Comparison of ENCODE assay signal across 16 mouse cellular contexts in genomic region chr10:102685833-102686434, GRCm38 (mm10).
DNase-seq lines count a peak whose midpoint lies in the region; ATAC-seq lines count a peak whose summit lies in the region.
"Had no signal": no experiment of that assay in that cellular context is flagged by ENCODE, and none has a peak within 500 bp of the region (broad histone marks: within the 10 kb centered on the region; RNA-seq: fewer than 3 reads in every experiment).

No protein-coding gene starts in this region.

- no peak overlapping the region for H3K4me2 ChIP-seq in forebrain, embryonic 13.5 days
- H3K4me2 ChIP-seq in hindbrain, embryonic 13.5 days: no peak overlapping the region
- H3K4me2 ChIP-seq: heart, embryonic 15.5 days; limb, embryonic 12.5 days; liver, embryonic 15.5 days had no signal

- H3K9me3 ChIP-seq in forebrain, embryonic 13.5 days (replicated peaks): no peaks in the 10 kb centered on the region
- no peaks in the 10 kb centered on the region for H3K9me3 ChIP-seq in forebrain, embryonic 10.5 days
- no peaks in the 10 kb centered on the region for H3K9me3 ChIP-seq in hindbrain, embryonic 13.5 days
- no peaks in the 10 kb centered on the region for H3K9me3 ChIP-seq in hindbrain, embryonic 10.5 days
- H3K9me3 ChIP-seq: heart, embryonic 15.5 days; limb, embryonic 12.5 days; liver, embryonic 15.5 days had no signal

- no peak overlapping the region for H3K9ac ChIP-seq in forebrain, embryonic 13.5 days
- H3K9ac ChIP-seq in hindbrain, embryonic 13.5 days: no peak overlapping the region
- H3K9ac ChIP-seq: heart, embryonic 15.5 days; limb, embryonic 12.5 days; liver, embryonic 15.5 days had no signal

- no peaks in the 10 kb centered on the region for H3K36me3 ChIP-seq in forebrain, embryonic 13.5 days (ENCODE audit: poor library complexity, severe bottlenecking)
- H3K36me3 ChIP-seq in forebrain, embryonic 10.5 days (replicated peaks): no peaks in the 10 kb centered on the region
- no peaks in the 10 kb centered on the region for H3K36me3 ChIP-seq in hindbrain, embryonic 13.5 days
- no peaks in the 10 kb centered on the region for H3K36me3 ChIP-seq in hindbrain, embryonic 10.5 days
- H3K36me3 ChIP-seq: heart, embryonic 15.5 days; limb, embryonic 12.5 days; liver, embryonic 15.5 days had no signal

- H3K4me3 ChIP-seq in forebrain, embryonic 13.5 days: no peak overlapping the region
- H3K4me3 ChIP-seq in forebrain, embryonic 10.5 days: no peak overlapping the region
- no peak overlapping the region for H3K4me3 ChIP-seq in hindbrain, embryonic 13.5 days
- H3K4me3 ChIP-seq in hindbrain, embryonic 10.5 days: no peak overlapping the region
- H3K4me3 ChIP-seq: heart, embryonic 15.5 days; limb, embryonic 12.5 days; liver, embryonic 15.5 days had no signal

- ATAC-seq in forebrain, embryonic 13.5 days: peak; percentile 29; the same call in 1 of the 2 replicates
- 0 out of 2 replicates have a peak, but pooled peaks have one; percentile 13 for ATAC-seq in hindbrain, embryonic 13.5 days (ENCODE audit: low FRiP score)

- H3K27me3 ChIP-seq in forebrain, embryonic 13.5 days: no peaks in the 10 kb centered on the region
- no peaks in the 10 kb centered on the region for H3K27me3 ChIP-seq in forebrain, embryonic 10.5 days (ENCODE audit: poor library complexity, severe bottlenecking)
- no peaks in the 10 kb centered on the region for H3K27me3 ChIP-seq in hindbrain, embryonic 13.5 days
- no peaks in the 10 kb centered on the region for H3K27me3 ChIP-seq in hindbrain, embryonic 10.5 days (ENCODE audit: insufficient read depth, poor library complexity, severe bottlenecking)
- H3K27me3 ChIP-seq: CH12.LX; heart, embryonic 15.5 days; limb, embryonic 12.5 days; liver, embryonic 15.5 days had no signal

- no peaks in the 10 kb centered on the region for H3K4me1 ChIP-seq in forebrain, embryonic 13.5 days
- H3K4me1 ChIP-seq in forebrain, embryonic 10.5 days: no peaks in the 10 kb centered on the region
- H3K4me1 ChIP-seq in hindbrain, embryonic 13.5 days (replicated peaks): no peaks in the 10 kb centered on the region
- H3K4me1 ChIP-seq in hindbrain, embryonic 10.5 days (replicated peaks): no peaks in the 10 kb centered on the region
- H3K4me1 ChIP-seq: heart, embryonic 15.5 days; limb, embryonic 12.5 days; liver, embryonic 15.5 days had no signal

- intact Hi-C loops in heart, postnatal 10 days (cut with DNase I): loop anchor here (5.0 kb wide), 3 partner anchors 51 to 174 kb away; partner anchors contain the start of gene Rassf9

- no peak overlapping the region for H3K27ac ChIP-seq in forebrain, embryonic 13.5 days
- H3K27ac ChIP-seq in forebrain, embryonic 10.5 days: no peak overlapping the region
- H3K27ac ChIP-seq in hindbrain, embryonic 13.5 days: no peak overlapping the region
- H3K27ac ChIP-seq in hindbrain, embryonic 10.5 days: no peak overlapping the region
- H3K27ac ChIP-seq: heart, embryonic 15.5 days; limb, embryonic 12.5 days; liver, embryonic 15.5 days; macrophage had no signal

- DNase-seq in forebrain, embryonic 10.5 days (ENCODE audit: extremely low spot score, low spot score): no peak
- no peak for DNase-seq in hindbrain, embryonic 10.5 days (ENCODE audit: low spot score)
- peak; percentile 20 to 21 for DNase-seq in heart, postnatal 10 days
- peak; percentile 40 for DNase-seq in kidney, postnatal 14 days
- DNase-seq in right cerebral cortex, postnatal 25 days: no peak
- no peak for DNase-seq in spleen, postnatal 14 days (ENCODE audit: low spot score in 2 of 2)
- DNase-seq: adrenal gland, postnatal 36 days; cerebellum, postnatal 14 days; midbrain, embryonic 14.5 days had no signal

- 82% methylated on average over 7 of the region's 7 CpGs for WGBS in forebrain, embryonic 13.5 days
- WGBS in forebrain, embryonic 10.5 days: 89% methylated on average over 7 of the region's 7 CpGs
- 77% methylated on average over 7 of the region's 7 CpGs for WGBS in hindbrain, embryonic 13.5 days
- 89% methylated on average over 7 of the region's 7 CpGs for whole genome bisulfite sequencing in hindbrain, embryonic 10.5 days

Comparison
In these comparisons a context has a peak if more than half of its experiments do, and no peak if none do; other contexts are left out.
1. DNase-seq: peak in heart, postnatal 10 days (2 of 2) and kidney, postnatal 14 days (single experiment); none in forebrain, embryonic 10.5 days (single experiment), hindbrain, embryonic 10.5 days (single experiment), right cerebral cortex, postnatal 25 days (single experiment) and spleen, postnatal 14 days (0 of 2).